Comparison of ENCODE assay signal across 1 mouse cellular context in genomic region chr11:4591811-4592210, GRCm38 (mm10).
TF ChIP-seq lines count a peak whose summit lies in the region.

No protein-coding gene starts in this region.

TF ChIP-seq in CH12.LX, 34 proteins besides CTCF, POLR2A, EP300 and RAD21 (continued from another document):
- no peak for TF ChIP-seq ELF1 (IDR thresholded peaks at IDR 0.05; ENCODE audit: low read depth, low read length)
- no peak for TF ChIP-seq USF2 (conservative IDR thresholded peaks at IDR 0.05; ENCODE audit: low read depth, low read length)
- TF ChIP-seq TCF12 (IDR thresholded peaks at IDR 0.05; ENCODE audit: low read depth, low read length), result no peak
- no peak for TF ChIP-seq JUND (conservative IDR thresholded peaks at IDR 0.05; ENCODE audit: low read depth, low read length)
- TF ChIP-seq MAZ (IDR thresholded peaks at IDR 0.05; ENCODE audit: low read depth, low read length), result no peak
- TF ChIP-seq USF1 (IDR thresholded peaks at IDR 0.05; ENCODE audit: low read depth, low read length), result no peak
- no peak for TF ChIP-seq NELFE (IDR thresholded peaks at IDR 0.05; ENCODE audit: low read depth, low read length)
- TF ChIP-seq ZNF384 (IDR thresholded peaks at IDR 0.05; ENCODE audit: low read depth, low read length), result no peak
- no peak for TF ChIP-seq ZKSCAN1 (IDR thresholded peaks at IDR 0.05; ENCODE audit: borderline replicate concordance, low read depth, low read length)
- no peak for TF ChIP-seq RCOR1 (conservative IDR thresholded peaks at IDR 0.05; ENCODE audit: low read depth, low read length)
- no peak for TF ChIP-seq ZC3H11A (IDR thresholded peaks at IDR 0.05; ENCODE audit: low read depth, low read length)
